Mouse (Mus musculus) liver, adult (tissue): ENCODE measurements around the gene Sucnr1.

ENCODE experiments used
- GATA4 ChIP-seq: IDR thresholded peaks from 2 replicates; pipeline ENCODE4 v1.6.1; 2014; ENCODE audit warnings: mild to moderate bottlenecking, low read length; ENCODE audit not compliant: insufficient replicate concordance

The Sucnr1 gene

DNA sequence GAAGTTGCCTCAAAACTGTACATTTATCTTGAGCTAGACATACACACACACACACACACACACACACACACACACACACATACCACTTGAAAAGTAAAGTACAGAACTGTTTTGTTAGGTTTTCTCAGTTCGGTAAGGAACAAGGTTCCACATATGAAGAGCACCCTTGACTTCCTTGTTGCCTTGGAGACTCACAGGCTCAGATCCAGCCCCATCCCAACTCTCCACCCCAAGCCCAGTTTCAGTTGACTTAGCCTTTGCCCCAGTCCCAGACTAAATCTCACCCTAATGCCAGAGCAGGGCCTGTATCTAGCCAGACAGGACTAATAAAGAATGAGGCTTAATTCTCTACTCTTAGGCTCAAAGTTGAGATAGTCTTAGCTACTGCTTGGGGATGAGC is 16.9 kb downstream of the Sucnr1 start:
- TF ChIP-seq GATA4 = no peak

DNA sequence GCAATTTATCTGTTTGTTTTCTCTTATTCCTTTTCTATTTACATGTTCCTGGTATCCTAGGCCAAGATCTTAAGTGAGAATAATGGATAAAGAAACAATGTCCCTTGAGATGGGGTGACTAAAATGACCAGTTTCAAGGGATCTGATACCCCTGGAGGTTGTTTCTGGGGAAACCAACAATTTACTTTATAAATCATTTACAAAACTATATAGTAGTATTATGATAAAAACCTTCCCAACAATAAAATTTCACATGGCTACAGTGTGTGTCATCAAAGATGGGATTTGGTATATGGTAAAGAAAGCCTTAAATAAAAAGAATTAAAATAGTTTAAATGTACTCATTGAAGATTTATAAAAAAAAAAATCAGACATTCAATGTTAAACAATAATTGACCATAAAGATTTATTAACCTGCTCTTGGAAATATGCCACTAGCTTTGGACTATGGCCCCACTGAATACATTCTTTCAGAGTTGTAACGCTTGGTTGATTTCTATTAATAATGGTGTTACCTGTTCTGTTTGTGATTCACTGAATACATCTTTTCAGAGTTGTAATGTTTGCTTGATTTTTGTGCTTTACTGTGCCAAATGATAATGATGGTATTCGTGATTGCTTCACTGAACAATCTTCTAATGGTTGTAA is 22.9 kb downstream of the Sucnr1 start:
- TF ChIP-seq GATA4 = no peak

DNA sequence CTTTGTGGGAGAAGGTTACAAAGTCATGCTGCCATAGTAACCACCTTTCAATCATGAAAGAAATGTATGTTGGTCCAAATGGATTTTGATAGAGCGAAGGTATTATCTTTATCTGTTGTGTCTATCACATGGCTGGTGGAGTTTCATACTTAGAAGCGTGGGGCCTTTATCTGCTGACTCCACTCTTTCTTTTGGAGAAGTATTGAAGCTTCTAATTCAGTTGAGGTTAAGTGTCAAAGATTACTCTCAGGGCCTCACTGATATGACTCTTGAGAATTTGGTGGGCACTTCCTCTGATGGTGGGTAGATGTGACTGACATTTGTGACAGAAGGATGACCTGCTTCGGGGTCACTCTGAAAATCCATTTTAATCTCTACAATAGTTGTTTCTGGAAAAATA is 26.1 kb downstream of the Sucnr1 start:
- TF ChIP-seq GATA4 = no peak

DNA sequence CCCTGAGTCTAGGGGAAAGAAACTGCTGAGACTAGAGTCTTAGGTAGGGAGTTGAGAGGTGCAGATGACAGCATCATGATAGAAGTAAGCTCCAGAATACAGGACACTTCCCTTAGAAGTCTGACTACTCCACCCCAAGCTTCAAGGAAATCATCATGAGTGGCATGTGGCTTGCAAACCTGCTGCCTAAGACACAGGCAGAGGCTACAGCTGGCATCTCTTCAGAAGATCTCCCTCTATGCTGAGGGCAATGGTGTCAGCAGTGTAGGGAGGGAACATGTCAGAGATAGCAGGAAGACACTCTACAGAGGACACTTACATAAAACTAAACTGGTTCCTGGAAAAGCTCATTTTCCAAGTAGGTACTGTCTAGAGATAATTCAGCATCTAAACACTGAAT is 27.1 kb downstream of the Sucnr1 start:
- no peak for TF ChIP-seq GATA4

DNA sequence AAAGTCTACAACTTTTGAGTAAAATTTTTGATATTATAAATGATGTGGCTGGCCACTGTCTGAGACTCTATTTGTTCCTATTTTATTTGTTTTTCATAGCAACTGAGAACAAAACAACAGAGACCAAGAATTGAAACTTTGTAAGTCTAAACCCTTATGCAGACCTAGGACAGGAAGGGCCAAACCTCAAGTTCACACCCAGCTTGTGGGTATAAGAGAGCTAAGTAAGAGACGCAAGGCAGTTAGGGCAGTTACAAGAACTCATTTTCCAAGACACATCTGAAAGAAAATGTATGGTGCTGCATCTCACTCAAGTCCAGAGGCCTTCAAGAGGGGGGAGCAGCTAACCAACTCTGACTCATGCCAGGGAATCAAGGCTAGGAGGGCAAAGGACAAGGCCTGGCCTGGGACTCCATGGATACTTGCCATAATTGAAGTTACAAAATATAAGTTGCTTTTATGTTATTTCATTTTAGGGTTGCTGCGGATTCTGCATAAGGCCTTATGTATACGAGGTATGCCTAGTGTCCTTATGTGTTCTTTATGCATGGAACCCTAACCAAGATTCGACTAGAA is 29.6 kb downstream of the Sucnr1 start:
- no peak for TF ChIP-seq GATA4

DNA sequence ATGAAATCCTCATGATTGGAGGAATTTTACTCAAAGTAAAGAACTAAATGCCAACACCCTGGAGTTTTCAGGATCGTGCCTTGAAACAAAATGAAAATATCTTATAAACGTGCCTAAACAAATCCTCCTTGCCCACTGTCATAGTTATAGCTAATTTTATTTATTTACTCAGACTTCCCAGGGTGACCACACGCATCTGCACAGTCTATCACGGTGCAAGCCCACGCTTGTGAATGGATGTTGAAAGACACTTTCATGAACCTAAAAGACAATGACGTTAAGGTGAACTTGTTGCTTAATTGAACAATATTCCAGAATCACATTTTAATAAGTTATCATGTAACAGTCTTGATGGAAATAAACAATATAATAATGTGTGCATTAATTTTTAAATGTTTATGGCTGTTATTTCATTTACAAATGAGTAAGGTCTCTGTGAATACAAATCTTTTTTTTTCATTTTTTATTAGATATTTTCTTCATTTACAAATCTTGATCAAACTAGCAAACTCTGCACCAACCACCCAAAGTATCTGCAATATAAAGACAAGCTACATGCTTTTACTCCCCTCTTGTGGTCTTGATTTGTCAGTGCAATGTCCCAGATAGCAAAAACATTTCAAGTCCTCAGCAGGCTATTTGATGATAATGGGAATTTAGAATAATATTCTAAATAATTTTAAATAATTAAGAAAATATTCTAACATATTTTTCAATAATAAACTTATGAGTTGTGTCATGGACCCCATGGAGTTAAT is 30.4 kb downstream of the Sucnr1 start:
- no peak for TF ChIP-seq GATA4

DNA sequence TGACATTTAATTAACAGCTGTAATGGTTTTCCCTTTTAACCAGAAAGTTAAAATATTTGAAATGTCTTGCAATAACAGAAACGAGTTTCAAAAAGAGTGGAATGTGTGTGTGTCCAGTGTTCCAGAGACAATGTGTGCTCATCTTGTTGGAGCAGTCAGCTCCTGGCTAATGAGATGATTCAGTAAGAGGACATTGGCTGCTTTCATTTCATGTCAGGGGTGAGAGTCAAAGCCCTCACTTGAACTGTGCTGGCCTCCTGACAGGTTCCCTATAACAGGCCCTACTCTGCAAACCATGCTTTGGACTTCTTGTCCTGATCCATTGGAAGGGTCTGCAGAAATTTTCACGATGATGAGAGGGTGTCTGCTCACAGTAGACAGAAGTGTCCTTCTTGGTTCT is 32.9 kb downstream of the Sucnr1 start:
- no peak for TF ChIP-seq GATA4

DNA sequence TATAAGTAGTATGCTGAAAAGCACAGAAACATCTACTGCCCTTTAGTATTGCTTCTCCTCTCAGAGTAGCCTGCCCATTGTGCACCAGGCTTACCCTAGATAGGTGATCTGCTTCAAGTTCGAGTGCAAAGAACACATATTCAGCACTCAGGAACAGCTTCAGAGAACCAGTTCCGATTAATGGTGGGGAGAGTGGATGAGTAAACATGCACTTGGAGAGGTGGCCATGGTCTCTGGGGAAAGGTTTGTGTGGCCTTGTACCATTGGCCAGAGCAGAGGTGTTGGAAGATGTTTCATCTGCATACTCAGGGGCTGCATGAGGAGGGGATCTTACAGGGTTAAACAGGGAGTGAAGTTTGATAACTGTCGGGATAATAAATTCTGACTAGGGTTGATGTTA is 39.8 kb downstream of the Sucnr1 start:
- TF ChIP-seq GATA4 = no peak

DNA sequence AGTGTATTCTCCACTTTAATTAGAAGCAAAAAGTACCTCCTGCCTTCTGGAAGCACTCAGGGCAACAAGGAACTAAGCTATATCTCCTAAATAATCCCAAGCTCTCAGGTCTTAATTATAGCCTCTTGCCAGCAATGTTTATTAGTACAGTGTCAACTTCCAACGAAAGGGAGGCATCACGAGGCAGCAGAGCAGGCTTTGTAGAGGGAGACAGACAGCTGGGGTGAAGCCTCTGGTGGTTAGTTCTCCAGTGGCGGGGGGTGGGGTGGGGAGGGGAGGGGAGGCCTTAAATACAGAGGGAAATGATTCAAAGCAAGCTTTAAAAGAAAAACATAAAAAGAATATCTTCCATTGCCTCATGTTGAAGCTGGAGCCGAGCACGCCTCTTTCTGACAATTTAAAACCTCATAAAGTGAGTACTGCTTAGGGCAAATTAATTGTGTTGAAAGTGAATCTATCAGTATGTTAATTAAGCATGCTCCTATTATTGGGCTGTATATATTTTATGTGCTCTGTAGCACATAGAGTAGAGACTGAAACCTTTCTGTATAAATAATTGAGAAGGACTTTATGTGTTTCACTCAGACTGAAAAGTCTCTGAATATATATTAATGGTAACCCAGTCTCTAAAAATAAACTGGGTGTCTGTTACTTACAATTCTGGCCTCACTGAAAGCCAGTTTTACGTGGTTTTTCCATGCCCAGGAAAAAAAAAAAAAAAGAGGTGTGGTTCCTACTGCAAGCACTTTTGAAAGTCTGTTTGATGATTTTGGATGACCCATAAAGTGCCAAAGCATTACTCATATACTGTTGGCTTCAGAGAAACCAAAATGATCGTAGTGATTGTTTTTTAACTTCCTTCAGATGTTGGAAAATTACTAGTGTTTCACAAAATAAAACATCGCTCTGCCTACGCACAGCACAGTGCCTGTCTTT is 42.5 kb downstream of the Sucnr1 start:
- no peak for TF ChIP-seq GATA4

DNA sequence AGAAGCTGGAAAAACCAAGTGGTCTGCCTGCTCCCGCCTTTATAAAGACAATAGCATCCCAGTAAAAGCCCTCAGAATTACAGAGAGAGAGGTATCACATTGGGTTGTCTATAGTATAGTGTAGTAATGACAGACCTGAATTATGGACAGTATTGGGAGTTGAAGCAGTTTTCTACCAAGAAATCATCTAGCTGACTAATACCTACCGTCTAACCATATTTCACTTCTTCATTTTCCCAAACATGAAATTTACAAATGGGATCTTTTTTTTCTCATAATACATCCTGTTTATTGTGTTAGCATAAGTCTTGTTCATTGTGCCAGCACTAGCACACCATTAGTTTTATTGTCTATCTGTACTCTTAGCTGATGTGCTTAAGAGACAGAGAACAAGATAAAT is 44.9 kb downstream of the Sucnr1 start:
- TF ChIP-seq GATA4 = no peak

DNA sequence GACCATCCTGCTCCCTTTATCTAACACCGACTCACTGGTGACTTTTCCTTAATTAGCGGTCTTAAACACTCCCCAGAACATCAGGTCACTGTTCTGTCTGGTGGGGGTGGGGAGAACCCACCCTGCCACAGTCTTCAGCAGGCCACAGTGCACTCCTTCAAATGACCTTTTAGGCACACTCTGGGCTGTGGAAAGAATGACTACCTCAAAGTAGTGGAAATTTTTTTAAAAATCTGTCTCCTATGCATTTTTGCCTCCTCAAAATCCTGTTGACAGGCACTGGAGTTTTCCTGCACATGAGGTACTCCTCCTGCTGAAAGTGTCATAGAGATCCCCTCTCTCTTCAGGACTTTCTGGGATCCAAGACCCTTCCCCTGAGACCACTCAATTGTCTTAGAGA is 46.6 kb downstream of the Sucnr1 start:
- no peak for TF ChIP-seq GATA4

DNA sequence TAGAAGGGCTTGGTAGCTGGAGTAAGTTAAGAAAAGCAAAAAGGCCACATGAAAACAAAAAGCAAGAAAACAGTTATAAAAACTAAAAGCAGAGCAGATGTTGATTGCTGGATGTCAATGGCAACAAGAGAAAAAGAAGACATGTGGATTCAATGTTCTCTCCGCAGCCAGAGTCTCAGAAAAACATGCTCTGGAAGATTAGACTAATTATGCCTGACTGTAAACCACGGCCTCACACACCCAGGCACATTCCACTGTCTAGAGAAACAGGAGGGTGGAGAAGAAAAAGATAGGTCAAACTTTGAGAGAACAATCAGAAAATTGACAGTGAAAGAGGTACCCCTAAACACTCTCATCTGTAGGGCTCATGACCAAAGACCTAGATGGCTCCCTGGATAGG is 54.1 kb downstream of the Sucnr1 start:
- TF ChIP-seq GATA4 = no peak
